Mouse (Mus musculus): Measurements from ENCODE around the gene Tango6. TPM values are rescaled to one million over a fixed set of nuclear protein-coding genes. Genes with fewer than 3 reads are reported as not detected.
A peak's percentile ranks its signal among the peaks of the same experiment; 100 is the strongest.

Tango6 gene
- 1 to 10 TPM; 6.6 to 7.7 TPM for total RNA-seq (2021)
- long read RNA-seq, experiment 1, full-length matches to known transcripts, result 3 of 8 reads
- long read RNA-seq, experiment 1, partial matches to known transcripts, result 2 of 8 reads
- long read RNA-seq, experiment 1, other reads (novel, unspliced or antisense), result 3 of 8 reads
- long read RNA-seq, experiment 2, full-length matches to known transcripts, result 6 of 11 reads
- long read RNA-seq, experiment 2, partial matches to known transcripts, result 2 of 11 reads
- long read RNA-seq, experiment 2, other reads (novel, unspliced or antisense), result 3 of 11 reads

- DNase-seq (ENCODE audit: low spot score in 2 of 2), result peak; percentile 90 to 91
Observed at GRCm38 (mm10) chr8:106682971-106683668, at the start of gene Tango6. Gene Tango6, plus strand, starts transcription at chr8:106683068.

GRCm38 (mm10) chr8:106633361-106634158 lies 49.3 kb upstream of the Tango6 start:
- no peak for DNase-seq (ENCODE audit: low spot score in 2 of 2)

GRCm38 (mm10) chr8:106635284-106635683 lies 47.6 kb upstream of the Tango6 start:
- no peak for DNase-seq (ENCODE audit: low spot score in 2 of 2)

GRCm38 (mm10) chr8:106637446-106637845 lies 45.4 kb upstream of the Tango6 start:
- DNase-seq (ENCODE audit: low spot score in 2 of 2), result no peak

GRCm38 (mm10) chr8:106638768-106639295 lies 44.0 kb upstream of the Tango6 start:
- DNase-seq (ENCODE audit: low spot score in 2 of 2), result no peak

- DNase-seq (ENCODE audit: low spot score in 2 of 2), result no peak
Observed at GRCm38 (mm10) chr8:106640212-106640611, 42.7 kb upstream of the Tango6 start.

- no peak for DNase-seq (ENCODE audit: low spot score in 2 of 2)
Observed at GRCm38 (mm10) chr8:106640921-106641320, 41.9 kb upstream of the Tango6 start.

- DNase-seq (ENCODE audit: low spot score in 2 of 2), result no peak
Observed at GRCm38 (mm10) chr8:106642172-106642571, 40.7 kb upstream of the Tango6 start.

GRCm38 (mm10) chr8:106643100-106643499 lies 39.8 kb upstream of the Tango6 start:
- no peak for DNase-seq (ENCODE audit: low spot score in 2 of 2)

GRCm38 (mm10) chr8:106644957-106645356 lies 37.9 kb upstream of the Tango6 start:
- DNase-seq (ENCODE audit: low spot score in 2 of 2), result no peak

GRCm38 (mm10) chr8:106646153-106646552 lies 36.7 kb upstream of the Tango6 start:
- no peak for DNase-seq (ENCODE audit: low spot score in 2 of 2)

- no peak for DNase-seq (ENCODE audit: low spot score in 2 of 2)
Observed at GRCm38 (mm10) chr8:106646731-106647130, 36.1 kb upstream of the Tango6 start.

GRCm38 (mm10) chr8:106647387-106647786 lies 35.5 kb upstream of the Tango6 start:
- DNase-seq (ENCODE audit: low spot score in 2 of 2), result peak; percentile 76 to 86

- DNase-seq (ENCODE audit: low spot score in 2 of 2), result no peak
Observed at GRCm38 (mm10) chr8:106648421-106648820, 34.4 kb upstream of the Tango6 start.

GRCm38 (mm10) chr8:106651994-106652393 lies 30.9 kb upstream of the Tango6 start:
- no peak for DNase-seq (ENCODE audit: low spot score in 2 of 2)

GRCm38 (mm10) chr8:106656046-106656445 lies 26.8 kb upstream of the Tango6 start:
- DNase-seq (ENCODE audit: low spot score in 2 of 2), result no peak

- DNase-seq (ENCODE audit: low spot score in 2 of 2), result no peak
Observed at GRCm38 (mm10) chr8:106672786-106673185, 10.1 kb upstream of the Tango6 start.

GRCm38 (mm10) chr8:106674318-106674717 lies 8.6 kb upstream of the Tango6 start:
- DNase-seq (ENCODE audit: low spot score in 2 of 2), result no peak

GRCm38 (mm10) chr8:106674894-106675293 lies 8.0 kb upstream of the Tango6 start:
- no peak for DNase-seq (ENCODE audit: low spot score in 2 of 2)

GRCm38 (mm10) chr8:106684387-106684786 lies 1.5 kb downstream of the Tango6 start:
- DNase-seq (ENCODE audit: low spot score in 2 of 2), result no peak

- DNase-seq (ENCODE audit: low spot score in 2 of 2), result peak in 1 of 2 experiments; percentile 56
Observed at GRCm38 (mm10) chr8:106687479-106687878, 4.6 kb downstream of the Tango6 start.
